Mouse (Mus musculus) ES-Bruce4 (cell line): ENCODE measurements at regions not wholly inside any gene's neighbourhood (a gene's known extent, or its start where the extent isn't known, plus 50 kb on each side); places are given as distances from the start of the nearest gene placed in this dataset.

Source experiments
- CTCF ChIP-seq: IDR thresholded peaks from one replicate; pipeline ENCODE4 v1.8.1; 2011; ENCODE audit warnings: low read depth, low read length
- EP300 ChIP-seq: IDR thresholded peaks from 2 replicates; pipeline ENCODE4 v1.6.1; 2011; ENCODE audit warnings: low read depth, low read length; ENCODE audit not compliant: insufficient read depth
- POLR2A ChIP-seq: IDR thresholded peaks from one replicate; pipeline ENCODE4 v1.8.1; 2011; ENCODE audit warnings: low read length; ENCODE audit not compliant: insufficient read depth

DNA sequence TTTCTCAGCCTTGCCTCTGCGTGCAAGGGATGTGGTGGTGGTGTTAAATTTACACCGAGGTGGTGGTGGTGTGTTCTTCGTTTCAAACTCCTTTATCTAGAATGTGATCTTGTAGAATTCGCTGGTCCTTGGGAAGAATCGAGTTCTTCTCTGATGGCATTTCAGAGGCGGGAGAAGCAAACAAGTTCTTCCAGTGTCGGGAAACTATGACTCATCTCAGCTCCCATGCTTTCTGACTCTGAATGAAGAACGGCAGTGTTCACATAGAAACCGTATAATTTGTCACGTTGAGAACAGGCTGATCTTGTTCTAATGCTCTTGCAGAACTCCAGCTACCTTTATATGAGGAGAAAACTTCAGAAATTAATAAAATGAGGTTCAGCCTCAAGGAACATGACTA is 332.6 kb downstream of the Klf5 start:
- TF ChIP-seq CTCF, result no peak
- TF ChIP-seq EP300, result no peak
- TF ChIP-seq POLR2A, result no peak
